Mouse (Mus musculus): ENCODE measurements around the gene Ctnna3.

DNA sequence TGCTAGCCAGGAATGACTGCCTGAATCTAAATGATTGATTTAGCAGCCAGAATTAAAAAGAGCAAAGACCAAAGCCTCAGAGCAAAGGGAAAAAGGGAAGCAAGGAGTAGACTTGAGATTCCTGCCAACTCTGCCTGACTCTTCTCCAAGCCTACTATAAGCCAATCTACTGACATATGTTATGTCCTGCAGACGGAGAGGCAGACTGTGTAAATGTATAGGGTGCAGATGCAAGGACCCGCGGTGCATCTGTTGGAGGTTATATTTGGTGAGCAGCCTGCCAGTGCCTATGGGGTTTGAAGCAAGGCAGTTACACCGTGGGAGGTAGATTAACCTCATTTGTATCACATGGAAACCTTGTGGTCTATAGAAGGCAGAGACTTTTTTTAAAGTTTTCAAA is 409.1 kb downstream of the Ctnna3 start:
- TF ChIP-seq CEBPB (IDR thresholded peaks at IDR 0.05; ENCODE audit: low read depth), result no peak
- no peak for TF ChIP-seq CTCF (IDR thresholded peaks at IDR 0.05; ENCODE audit: control insufficient read depth, insufficient read depth, insufficient read length)
- TF ChIP-seq MYOD1 (IDR thresholded peaks at IDR 0.05; ENCODE audit: control insufficient read depth, insufficient read length, low read depth), result no peak
- no peak for TF ChIP-seq MYOG (IDR thresholded peaks at IDR 0.05; ENCODE audit: control insufficient read depth, extremely low read depth, insufficient read length)
